Mouse (Mus musculus) MN1 (cell line): ENCODE results near the gene Prim2.

Experiments
- DNase-seq: peaks from one replicate; pipeline ENCODE4 v3.0.0-alpha.2; 2016; ENCODE audit warnings: low spot score

Prim2 gene

GRCm38 (mm10) chr1:33669708-33670141 lies at the start of gene Prim2:
TSS of gene Prim2 (minus strand) at chr1:33669795.
- peak; percentile 97 for DNase-seq

- DNase-seq, result no peak
Observed at GRCm38 (mm10) chr1:33717636-33718035, 48.0 kb upstream of the Prim2 start.

- peak; percentile 89 for DNase-seq
Observed at GRCm38 (mm10) chr1:33714796-33715195, 45.2 kb upstream of the Prim2 start.

GRCm38 (mm10) chr1:33712026-33712425 lies 42.4 kb upstream of the Prim2 start:
- no peak for DNase-seq

GRCm38 (mm10) chr1:33709615-33710014 lies 40.0 kb upstream of the Prim2 start:
- DNase-seq, result no peak

GRCm38 (mm10) chr1:33701244-33701643 lies 31.6 kb upstream of the Prim2 start:
- DNase-seq, result no peak

- no peak for DNase-seq
Observed at GRCm38 (mm10) chr1:33696016-33696415, 26.4 kb upstream of the Prim2 start.

GRCm38 (mm10) chr1:33693893-33694292 lies 24.3 kb upstream of the Prim2 start:
- DNase-seq, result peak; percentile 52

- DNase-seq, result no peak
Observed at GRCm38 (mm10) chr1:33690087-33690448, 20.5 kb upstream of the Prim2 start.

GRCm38 (mm10) chr1:33689446-33690086 lies 20.0 kb upstream of the Prim2 start:
- DNase-seq, result no peak

GRCm38 (mm10) chr1:33688810-33689209 lies 19.2 kb upstream of the Prim2 start:
- DNase-seq, result no peak

- DNase-seq, result peak; percentile 72
Observed at GRCm38 (mm10) chr1:33684459-33684858, 14.9 kb upstream of the Prim2 start.

- no peak for DNase-seq
Observed at GRCm38 (mm10) chr1:33680890-33681289, 11.3 kb upstream of the Prim2 start.

GRCm38 (mm10) chr1:33680435-33680834 lies 10.8 kb upstream of the Prim2 start:
- no peak for DNase-seq

- no peak for DNase-seq
Observed at GRCm38 (mm10) chr1:33673158-33673960, 3.8 kb upstream of the Prim2 start.

GRCm38 (mm10) chr1:33672514-33672913 lies 2.9 kb upstream of the Prim2 start:
- DNase-seq, result peak; percentile 73

- DNase-seq, result no peak
Observed at GRCm38 (mm10) chr1:33672083-33672482, 2.5 kb upstream of the Prim2 start.

- no peak for DNase-seq
Observed at GRCm38 (mm10) chr1:33671441-33671840, 1.8 kb upstream of the Prim2 start.

GRCm38 (mm10) chr1:33670164-33670616 lies 595 bp upstream of the Prim2 start:
- DNase-seq, result peak; percentile 95

- DNase-seq, result no peak
Observed at GRCm38 (mm10) chr1:33663605-33664117, 5.9 kb downstream of the Prim2 start.

GRCm38 (mm10) chr1:33663163-33663562 lies 6.4 kb downstream of the Prim2 start:
- DNase-seq, result peak; percentile 72

- no peak for DNase-seq
Observed at GRCm38 (mm10) chr1:33658302-33658701, 11.3 kb downstream of the Prim2 start.

- no peak for DNase-seq
Observed at GRCm38 (mm10) chr1:33657574-33658149, 11.9 kb downstream of the Prim2 start.
